Mouse (Mus musculus) gastrocnemius, postnatal 25 days (tissue): ENCODE data around the gene Brd3. TPM values are rescaled to one million over a fixed set of nuclear protein-coding genes. Genes with fewer than 3 reads are reported as not detected.

ENCODE experiments used
- DNase-seq: peaks from one replicate; pipeline ENCODE4 v3.0.0; 2022
- total RNA-seq, 2 experiments: library from RNA; stranded (reverse); gene quantifications; 1 replicate in 1 of 2; 2 replicates in 1 of 2; pipeline ENCODE4 v1.2.3; 2021

Brd3 gene
- total RNA-seq, 2 experiments from 2014 or later, result 20.5 to 25.1 TPM

- DNase-seq, result peak; percentile 96
These were observed 80.5 kb downstream of the Brd3 start, which contains the start of gene Vav2 for GRCm38 (mm10) chr2:27426855-27427457. Gene Vav2 (minus strand): TSS chr2:27427033.

- no peak for DNase-seq
These were observed 81.0 kb downstream of the Brd3 start for GRCm38 (mm10) chr2:27426406-27426854.

GRCm38 (mm10) chr2:27425751-27426405 is 81.6 kb downstream of the Brd3 start:
- DNase-seq, result peak; percentile 41

DNA sequence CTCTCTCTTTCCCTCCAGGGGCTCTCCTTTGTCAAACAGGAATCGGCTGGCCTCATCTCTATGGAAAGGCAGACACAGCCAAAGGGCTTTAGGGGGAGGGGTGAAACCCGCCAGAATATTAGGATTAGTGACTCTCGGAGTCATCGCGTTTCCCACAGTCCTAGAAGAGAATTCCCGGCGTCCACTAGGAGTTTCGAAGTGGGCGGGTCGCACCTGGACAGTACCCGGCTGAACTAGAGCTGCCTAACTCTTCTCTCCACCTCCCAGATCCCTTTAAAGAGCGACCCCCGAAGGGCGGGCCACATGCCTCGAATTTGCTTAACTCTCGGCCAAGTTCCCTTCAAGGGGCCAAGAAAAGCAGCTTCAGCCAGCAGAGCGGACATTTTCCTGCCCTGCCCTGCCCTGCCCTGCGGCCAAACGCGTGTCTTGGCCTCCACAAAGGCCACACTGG is 82.3 kb downstream of the Brd3 start:
- no peak for DNase-seq

DNA sequence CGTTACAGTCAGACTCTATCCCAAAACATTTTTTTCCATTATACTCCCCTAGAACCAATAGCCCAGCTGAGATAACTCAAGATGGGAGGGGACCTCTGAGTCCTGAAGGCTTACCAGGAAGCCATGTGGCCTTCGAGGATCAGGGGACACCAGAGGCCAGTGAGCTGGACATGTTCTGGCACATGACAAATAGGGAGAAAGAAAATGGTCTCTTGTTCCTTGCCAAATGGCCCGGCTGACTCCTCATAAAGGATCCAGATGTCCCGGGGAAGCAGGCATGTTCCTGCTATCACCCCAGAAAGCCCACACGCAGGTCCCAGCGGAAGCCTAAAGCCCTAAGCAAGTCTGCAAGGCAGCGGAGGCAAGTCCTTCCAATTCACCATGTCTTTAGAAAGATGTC is 83.9 kb downstream of the Brd3 start:
- no peak for DNase-seq

- no peak for DNase-seq
These were observed 86.0 kb downstream of the Brd3 start for GRCm38 (mm10) chr2:27421293-27422068.

DNA sequence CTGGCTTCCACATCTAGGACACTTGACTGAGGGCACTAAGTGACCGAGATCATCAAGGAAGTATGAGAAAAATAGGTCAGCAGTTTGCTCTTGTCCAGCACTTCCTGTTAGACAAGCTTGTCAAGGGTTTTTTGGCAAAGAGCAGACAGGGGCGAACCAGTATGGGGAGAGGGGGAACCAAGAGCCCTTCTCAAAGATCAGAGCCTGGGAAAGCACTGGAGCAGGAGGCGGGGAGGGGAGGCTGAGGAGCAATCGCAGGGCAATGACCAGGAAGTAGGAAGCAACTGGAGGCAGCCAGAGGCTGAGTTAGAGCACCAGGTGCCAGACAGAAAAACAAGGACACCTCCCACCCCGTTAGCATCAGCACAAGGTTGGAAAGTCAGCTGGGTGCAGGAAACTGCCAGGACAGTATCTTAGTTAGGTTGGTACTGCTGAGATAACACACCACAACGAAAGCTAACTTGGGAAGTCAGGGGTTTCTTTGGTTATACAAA is 88.8 kb downstream of the Brd3 start:
- DNase-seq, result no peak

- DNase-seq, result no peak
These were observed 89.8 kb downstream of the Brd3 start for GRCm38 (mm10) chr2:27417648-27418153.

DNA sequence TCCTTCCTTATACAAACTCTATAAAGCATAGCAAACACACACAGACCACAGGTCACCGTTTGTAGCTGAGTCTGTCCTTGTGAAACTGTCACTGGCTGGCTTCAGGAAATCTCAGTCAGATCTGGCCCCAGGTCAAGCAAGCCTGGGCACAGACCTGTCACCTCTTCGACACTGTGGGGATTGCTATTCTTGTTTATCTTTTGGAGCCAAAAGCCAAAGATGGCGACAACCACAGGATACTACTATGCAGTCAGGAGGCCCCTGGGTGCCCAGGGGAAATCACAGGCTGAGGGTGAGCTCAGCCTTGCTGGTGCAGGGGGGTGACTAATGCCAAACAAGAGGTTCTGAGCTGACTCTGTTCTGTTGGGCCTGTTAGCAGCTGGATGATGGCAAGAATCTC is 91.0 kb downstream of the Brd3 start:
- peak; percentile 46 for DNase-seq

- no peak for DNase-seq
These were observed 92.2 kb downstream of the Brd3 start for GRCm38 (mm10) chr2:27415060-27415783.

DNA sequence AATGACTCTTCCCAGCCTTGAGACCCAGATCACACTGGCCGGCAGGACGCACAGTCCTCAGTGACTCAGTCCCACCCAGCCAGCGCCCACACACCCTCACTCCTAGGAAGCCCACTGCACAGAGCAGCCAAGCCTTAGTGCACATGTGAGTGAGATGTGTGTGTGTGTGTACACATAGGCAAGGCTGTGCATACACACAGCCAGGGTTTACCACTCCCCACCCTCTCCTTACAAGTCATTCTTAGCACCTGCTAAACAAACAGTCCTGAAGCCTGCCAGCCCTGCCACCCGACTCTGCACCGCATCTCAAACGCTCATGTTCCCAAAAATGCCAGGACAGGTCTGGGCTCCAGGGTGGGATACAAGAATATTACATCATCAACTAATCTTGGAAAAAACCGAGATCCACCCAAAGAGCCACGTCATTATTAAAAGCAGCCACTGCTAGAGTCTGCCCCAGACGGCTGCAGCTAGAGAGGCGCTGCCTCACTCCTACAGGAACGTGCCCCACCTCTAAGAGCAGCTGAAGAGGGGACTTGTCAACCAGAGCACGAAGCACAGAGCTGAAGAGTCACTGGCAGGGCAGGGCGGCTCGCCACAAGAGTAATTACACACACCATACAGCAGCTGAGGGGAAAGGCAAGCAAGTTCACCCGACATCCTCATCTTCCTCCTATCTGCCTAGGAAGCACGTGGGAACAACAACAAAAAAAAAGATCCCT is 93.4 kb downstream of the Brd3 start:
- no peak for DNase-seq

DNA sequence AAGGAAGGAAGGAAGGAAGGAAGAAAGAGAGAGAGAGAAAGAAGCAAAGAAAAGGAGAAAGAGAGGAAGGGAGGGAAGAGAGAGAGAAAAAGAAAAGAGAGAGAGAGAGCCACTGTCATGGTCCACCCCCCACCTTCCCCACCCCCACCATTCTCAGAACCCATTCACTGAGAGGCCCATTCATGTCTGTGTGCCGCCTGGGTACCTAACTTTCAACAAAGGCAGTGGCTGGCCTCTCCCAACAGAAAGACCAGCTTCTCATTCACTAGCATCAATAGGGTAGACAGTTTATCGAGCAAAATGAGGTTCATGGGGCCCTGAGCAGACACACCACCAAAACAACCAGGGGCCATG is 93.9 kb downstream of the Brd3 start:
- DNase-seq, result no peak

- DNase-seq, result no peak
These were observed 95.1 kb downstream of the Brd3 start for GRCm38 (mm10) chr2:27412245-27412800.

GRCm38 (mm10) chr2:27411688-27412174 is 95.7 kb downstream of the Brd3 start:
- DNase-seq, result peak; percentile 42

- no peak for DNase-seq
These were observed 96.8 kb downstream of the Brd3 start for GRCm38 (mm10) chr2:27410518-27411140.

- DNase-seq, result no peak
These were observed 99.3 kb downstream of the Brd3 start for GRCm38 (mm10) chr2:27408194-27408593.

- DNase-seq, result no peak
These were observed 100.5 kb downstream of the Brd3 start for GRCm38 (mm10) chr2:27406928-27407327.

DNA sequence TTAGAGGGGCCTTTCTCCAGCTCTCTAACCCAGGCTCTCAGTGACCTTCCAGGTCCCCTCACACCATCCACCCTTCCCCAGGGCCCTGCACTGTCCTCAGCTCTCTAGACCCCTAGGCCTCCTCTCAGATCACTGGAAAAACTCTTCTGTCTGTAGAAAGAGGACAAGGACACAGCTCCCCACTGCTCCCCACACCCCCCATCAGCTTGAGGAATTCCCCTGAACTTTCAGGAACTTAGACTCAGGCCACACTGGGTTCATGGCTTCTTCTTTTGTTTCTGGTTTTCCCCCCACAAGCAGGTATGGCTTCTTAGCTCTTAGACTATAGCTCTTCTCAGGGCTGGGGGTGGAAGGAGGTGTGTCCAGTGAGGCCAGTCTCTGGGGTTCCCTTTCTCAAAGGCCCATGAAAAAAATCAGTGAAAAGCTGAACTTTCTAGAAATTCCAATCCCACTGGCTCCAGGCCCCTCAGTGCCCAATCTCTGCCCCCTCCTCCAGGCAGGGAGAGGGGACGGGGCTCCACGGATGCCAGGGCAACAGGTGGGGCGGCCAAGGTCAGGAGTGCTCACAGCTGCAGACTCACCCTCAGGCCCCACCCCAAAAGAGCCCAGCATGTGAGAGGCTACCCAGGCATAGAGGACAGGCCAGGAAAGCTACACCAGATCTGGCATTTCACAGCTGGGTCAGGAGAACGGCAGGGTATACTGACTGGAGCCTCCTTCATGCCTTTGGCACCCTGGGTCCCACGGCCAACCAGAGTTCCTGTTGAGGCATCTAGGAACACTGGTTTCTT is 102.2 kb downstream of the Brd3 start:
- no peak for DNase-seq

GRCm38 (mm10) chr2:27404375-27405093 is 102.9 kb downstream of the Brd3 start:
- DNase-seq, result no peak
